Mouse (Mus musculus): ENCODE measurements around the gene Nudcd2.
"Not testable (repeated sequence)": the region's sequence is repeated elsewhere in the genome, so short reads cannot be mapped to it uniquely, and the experiment has no call there.

Gene Nudcd2

DNA sequence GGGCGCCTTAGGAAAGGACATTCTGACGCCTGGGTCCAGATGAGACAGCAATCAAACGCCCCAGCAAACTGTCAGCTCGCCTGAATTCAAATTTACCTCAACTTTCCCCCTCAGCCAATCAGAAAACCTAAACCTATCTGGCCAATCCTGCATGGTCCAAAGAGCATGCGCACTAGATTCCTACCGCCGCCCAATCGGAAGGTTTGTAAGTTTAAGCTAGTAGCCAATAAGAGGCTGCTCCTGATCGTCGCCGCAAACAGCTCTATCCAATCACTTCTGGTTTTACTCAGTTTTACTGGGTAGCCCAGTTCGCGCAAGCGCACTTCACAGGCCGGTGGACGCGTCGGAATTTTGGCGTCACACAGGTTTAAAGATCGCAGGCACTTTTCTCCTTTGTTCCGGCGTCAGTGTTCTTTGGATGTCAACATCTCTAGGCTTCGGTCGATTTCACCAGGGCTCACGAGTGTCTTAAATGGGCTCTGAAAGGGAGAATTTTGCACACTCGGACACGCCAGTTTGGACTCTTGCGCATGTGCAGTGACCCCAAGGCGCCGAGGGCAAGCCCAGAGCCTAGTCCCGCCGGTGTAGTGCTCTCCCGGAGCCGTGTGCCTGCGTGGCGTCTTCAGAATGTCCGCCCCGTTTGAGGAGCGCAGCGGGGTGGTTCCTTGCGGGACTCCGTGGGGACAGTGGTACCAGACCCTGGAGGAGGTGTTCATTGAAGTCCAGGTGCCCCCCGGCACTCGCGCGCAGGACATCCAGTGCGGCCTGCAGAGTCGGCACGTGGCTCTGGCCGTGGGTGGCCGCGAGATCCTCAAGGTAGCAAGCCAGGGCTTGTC, at the start of gene Nudcd2, which contains the start of gene Hmmr:
Gene Nudcd2 (plus strand): TSS at position 329 of the 836 bp plus-strand sequence.
Gene Hmmr (minus strand): TSS at position 84 of the 836 bp plus-strand sequence.
- in situ Hi-C loops (cut with MboI, MseI) = no loop called here

DNA sequence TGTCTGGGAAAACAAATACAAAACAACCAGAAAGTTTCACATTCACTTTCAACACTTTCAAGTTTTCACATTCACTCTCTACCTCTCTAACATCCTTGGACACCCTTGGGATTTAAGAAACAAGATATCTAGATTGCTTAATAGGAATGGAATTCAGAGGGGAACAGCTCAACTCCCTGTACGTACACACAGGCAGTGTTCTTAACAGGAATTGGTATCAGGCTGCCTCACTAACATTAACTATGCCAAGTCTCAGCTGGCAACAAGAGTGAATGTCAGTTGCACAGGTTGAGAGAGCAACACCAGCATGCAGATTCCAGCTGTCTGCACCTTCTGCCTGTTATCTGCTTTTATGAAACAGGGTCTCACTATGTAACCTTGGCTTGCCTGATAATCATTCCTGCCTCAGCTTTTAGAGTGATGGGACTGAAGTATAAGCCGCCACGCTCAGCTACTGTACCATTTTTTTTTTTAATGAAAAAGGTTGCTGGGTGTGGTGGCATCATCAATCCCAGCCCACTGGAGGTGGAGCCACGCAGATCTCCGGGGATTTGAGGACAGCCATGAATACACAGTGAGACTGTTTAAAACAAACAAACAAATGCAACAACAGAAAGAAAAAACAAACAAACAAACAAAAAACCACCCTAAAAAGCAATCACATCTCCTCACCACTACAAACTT, 42.9 kb upstream of the Nudcd2 start:
- in situ Hi-C loops (cut with MboI, MseI) = no loop called here

DNA sequence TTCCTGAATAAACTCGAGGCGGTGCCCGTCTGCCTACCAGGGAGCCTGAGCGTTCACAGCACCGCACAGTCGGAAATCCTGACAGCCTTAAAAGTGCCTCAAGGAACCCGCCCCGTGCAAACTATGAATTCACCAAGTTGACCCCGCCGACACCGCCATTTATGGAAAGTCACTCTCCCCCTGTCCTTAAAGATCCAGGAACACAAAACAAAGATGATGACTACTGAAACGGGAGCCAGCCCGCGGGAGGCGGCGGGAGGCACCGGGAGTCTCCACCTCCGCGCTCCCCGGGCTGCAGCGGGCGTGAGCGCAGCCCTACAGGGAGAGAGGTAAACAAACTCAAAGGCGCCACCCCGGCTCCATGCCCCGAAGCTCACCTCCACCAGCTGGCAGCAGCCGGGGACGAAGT, 41.4 kb upstream of the Nudcd2 start:
- in situ Hi-C loops (cut with MboI, MseI) = no loop called here

DNA sequence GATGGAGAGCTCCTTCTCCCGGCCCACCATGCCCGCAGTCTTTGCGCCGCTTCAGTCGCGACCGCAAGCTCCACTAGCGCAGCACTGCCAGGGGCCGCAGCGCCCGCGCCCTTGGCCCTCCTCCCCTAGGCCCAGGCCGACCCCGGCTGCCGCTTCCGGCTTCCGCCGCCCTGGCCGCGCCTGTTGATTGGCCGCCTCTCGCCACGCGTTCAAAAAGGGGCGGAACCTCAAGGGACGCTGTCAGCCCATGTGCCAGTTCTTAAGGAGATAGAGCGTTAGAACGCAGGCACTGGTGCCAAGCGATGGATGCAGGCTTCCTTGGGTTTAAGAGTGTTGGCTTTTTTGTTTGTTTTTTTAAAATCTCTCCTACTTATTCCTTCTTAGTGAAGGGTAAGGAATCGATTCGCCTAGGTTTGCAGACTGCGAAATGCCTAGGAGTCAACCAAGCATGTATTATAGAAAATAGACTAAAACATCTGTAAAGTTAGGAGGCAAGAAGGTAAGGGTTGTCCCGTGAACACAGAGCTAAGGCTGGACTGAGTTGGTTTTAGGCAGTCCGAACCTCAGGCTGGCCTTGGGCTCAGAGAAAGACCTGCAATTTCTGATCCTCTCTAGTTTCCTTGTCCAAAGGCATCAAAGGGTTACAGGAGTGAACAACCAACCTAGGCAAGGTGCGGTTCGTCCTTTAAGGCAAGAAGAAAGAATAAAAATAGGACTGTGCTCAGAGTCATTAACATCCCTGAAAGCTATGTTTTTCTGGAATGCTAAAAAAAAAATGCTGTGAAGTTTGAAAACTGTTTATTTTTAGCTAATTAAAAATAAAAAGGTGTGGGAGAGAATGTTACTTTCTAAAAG, 40.7 kb upstream of the Nudcd2 start:
- in situ Hi-C loops (cut with MboI, MseI) = no loop called here

DNA sequence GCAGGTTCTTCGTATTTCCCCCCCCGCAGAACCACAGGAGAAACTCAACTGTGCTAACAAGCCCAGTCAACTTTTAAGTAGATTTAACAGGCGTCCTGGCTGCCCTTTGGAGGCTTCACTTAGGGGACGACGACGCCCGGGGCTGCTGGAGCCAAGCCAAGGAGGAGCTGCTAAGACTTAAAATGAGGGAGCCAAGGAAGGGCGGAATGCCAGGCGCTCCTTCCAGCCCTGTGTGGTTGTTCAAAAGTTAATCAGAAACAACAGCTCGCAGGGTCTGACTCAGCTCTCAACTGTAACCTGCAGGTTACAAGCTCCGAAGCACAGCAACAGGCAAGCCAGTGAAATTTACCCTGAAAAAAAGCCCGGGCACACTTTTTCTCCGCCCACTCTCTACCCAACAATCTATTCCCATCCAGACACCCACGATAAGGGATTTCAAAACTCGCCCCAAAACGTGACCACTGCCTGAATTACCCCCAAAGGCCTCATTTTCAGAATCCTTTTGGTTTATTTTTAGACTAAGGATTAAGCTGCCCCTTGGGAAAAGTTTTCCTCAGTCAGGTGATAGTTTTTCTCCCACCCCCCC, 40.0 kb upstream of the Nudcd2 start:
- in situ Hi-C loops (cut with MboI, MseI) = no loop called here

DNA sequence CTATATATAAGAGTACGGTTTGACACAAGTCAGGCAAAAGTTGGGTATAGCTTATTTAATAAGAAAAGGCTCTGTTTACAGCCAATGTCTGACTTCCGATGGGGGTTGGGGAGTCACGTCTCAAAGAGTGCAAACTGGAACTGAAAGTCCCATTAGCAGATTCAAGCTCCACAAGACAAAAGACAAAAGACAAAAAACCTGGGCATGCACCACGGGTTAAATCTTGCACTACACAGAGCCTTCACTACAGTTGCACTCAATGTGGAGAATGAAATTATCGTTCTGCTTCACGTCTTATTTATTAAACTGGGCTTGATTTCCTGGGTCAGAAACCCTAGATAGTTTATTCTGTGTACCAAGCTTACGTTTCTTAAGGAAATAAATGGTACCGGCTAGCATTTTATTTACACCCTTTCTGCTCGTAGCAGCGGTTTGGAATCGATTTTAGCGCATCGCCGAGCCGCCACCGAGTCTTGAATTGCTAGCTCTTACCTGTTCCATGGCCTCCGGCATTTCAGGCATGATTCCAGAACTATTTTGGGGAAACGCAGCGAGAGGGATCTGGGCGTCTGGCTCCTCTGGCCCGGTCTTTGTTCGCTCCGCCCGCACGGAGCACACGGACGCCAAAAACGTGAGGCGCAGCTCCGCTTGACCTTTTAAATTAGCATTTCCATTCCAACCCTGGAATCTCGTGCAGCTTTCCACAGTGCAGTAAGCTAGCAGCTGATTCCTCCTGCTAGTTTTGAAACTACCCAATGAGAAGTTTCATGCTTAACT, 39.0 kb upstream of the Nudcd2 start:
- in situ Hi-C loops (cut with MboI, MseI) = no loop called here

DNA sequence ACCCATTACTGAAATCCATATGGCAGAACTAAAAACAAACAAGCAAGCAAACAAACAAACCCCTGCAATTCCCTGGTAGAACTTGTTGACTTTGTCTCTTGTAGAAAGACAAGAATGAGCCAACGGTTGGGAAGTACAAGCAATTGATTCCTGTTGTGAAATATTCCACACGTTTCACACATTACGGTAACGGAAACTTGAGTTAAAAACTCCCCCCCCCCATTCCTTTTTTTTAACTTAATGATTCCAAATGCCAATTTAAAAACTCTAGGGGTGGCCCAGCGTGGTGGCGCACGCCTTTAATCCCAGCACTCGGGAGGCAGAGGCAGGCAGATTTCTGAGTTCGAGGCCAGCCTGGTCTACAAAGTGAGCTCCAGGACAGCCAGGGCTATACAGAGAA, 38.4 kb upstream of the Nudcd2 start, which contains the start of gene Mat2b:
Gene Mat2b (minus strand): TSS at position 101 of the 400 bp plus-strand sequence.
- in situ Hi-C loops (cut with MboI, MseI) = no loop called here

DNA sequence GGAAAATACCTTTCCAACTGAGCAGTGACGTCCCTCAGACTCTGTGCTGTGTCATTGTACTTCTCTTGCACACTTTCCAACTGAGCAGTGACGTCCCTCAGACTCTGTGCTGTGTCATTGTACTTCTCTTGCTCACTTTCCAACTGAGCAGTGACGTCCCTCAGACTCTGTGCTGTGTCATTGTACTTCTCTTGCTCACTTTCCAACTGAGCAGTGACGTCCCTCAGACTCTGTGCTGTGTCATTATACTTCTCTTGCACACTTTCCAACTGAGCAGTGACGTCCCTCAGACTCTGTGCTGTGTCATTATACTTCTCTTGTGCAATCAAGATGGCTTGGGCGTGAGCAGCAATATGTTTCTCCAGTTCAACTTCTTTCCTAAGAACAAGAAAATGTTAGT, 23.6 kb upstream of the Nudcd2 start:
- in situ Hi-C loops (cut with MboI, MseI) = not testable (repeated sequence)

DNA sequence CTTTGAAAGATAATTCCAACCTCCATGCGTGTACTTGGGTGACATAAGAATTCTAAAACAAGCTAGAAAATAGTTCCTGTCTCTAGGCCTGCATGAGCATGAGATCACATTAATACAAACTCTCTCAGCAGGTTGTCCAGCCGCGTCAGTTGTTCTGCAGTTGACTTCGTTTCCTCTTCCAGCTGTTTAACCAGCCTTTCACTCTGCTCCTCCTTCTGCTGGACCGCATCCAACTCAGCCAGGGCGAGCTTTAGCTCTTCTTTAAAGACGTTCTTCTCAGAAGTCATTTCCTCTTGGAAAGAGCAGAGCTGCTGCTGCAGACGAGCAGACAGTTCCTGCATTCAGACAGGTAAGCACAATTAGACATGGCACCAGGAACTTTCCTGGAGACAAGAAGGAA, 19.6 kb upstream of the Nudcd2 start:
- in situ Hi-C loops (cut with MboI, MseI) = no loop called here

DNA sequence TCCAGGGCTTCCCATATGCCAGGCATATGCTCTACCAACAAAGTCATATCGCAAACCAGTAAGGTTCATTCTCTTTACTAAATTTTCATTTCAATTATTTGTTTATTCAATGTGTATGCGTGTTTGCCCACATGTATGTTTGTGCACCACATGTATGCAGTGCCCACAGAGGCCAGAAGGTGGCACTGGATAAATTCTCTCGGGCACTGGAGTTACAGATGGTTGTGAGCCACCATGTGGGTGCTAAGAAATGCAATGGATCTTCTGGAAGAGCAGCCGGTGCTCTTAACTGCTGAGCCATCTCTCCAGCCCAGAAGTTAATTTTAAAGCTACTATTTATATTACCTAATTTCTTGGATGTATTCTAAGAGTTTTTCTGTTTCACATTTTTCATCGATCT, 17.9 kb upstream of the Nudcd2 start:
- in situ Hi-C loops (cut with MboI, MseI) = no loop called here

DNA sequence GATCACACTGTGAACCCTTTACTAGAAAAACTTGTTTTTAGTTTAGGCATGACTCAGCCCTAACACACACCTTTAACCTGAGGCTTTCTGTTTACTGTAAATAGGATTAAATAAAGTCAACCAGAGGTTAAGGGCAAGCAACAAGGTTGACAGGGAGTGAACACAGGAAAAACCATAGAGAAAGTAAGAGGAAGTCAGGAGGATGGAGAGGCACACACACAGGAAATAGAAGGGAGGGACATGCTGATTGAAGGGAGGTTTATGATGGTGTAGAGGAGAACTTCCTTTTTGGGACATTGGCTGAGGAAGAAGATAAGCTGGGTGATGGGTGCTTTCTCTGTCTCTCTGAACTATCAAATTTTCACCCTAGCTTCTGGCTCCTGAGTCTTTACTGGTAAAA, 15.1 kb upstream of the Nudcd2 start:
- in situ Hi-C loops (cut with MboI, MseI) = no loop called here

DNA sequence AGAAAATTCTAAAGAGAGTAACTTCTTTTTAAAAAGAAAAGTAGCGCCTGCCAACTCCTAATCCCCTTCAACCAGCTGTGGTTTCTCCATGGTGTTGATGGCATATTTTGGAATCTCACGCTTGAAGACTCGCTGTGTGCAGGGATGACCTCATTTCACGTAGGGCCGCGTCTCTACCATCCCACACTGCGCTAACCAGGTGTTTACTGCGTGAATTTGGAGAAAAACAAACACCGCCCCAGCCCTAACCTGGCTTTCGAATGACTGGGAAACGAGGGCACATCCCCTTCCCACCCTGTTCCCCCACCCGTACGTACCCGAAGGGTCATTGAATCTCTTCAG, 499 bp upstream of the Nudcd2 start:
- in situ Hi-C loops (cut with MboI, MseI) = no loop called here

DNA sequence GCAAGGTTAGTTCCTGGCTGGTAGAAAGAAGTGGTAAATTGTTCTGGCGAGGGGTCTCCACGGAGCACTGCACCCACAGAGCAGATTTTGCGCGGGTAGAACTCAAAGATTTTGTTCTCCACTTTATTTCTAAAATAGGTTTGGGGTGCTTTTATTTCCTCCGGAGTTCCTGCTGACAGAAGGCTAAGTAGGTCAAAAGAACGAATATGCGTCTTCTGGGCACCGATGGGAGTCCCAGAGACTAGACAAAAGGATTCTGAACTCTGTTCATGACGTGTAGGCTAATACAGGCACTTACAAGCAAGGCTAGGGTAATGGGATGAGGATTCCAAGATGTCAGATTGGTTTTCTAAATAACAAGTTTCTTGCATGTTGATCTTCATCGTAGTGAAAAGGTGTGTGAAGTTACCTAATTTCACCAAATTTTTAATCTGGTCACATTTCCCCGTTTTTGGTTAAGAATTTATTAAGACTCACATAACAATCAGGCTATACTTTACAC, 835 bp downstream of the Nudcd2 start:
- in situ Hi-C loops (cut with MboI, MseI) = no loop called here

DNA sequence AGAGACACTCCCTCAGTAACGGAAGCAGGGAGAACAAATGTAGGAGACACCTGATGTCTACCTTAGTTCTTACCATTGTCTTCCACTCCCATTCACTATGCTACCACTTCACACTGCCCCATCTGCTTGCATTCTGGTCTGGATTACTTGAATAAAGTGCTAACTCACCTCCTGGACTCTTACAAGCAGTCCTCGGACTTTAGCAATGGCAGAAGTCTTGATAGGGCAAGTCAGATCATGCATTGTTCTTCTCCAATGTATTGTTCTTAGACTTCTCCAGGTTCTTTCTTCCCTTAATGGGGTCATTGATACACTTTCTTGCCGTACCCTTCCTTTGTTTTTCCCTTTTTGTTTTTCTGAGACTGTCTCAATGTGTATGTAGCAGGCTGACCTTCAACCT, 3.9 kb downstream of the Nudcd2 start:
- in situ Hi-C loops (cut with MboI, MseI) = no loop called here

DNA sequence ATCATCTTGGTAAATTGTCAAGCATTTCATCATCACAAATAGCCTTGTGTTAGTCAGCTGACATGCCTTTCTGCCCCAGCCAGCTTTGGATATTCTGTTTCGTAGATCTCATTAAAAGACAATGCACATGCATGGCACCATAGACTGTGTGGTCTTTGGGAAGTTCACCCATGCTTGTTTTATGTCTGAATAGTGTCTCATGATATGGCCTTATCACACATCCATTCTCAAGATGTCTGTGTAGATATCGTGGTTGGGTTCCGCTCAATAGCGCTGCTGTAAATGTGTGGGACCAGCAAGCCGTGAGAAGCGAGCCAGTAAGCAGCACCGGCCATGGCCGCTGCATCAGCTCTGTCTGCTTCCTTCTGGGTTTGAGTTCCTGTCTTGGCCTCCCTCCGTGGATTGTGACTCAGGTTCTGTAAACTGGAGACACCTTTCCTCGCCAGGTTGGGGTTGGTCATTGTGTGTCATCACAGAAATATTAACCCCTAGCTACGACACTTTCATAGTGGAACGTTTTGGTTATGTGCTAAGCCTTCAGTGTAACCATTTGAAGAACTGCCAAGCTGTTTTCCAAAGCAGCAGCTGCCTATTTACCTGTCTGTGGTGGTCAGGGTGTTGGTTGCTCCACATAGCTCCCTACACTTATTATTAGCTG, 8.3 kb downstream of the Nudcd2 start:
- in situ Hi-C loops (cut with MboI, MseI) = no loop called here

DNA sequence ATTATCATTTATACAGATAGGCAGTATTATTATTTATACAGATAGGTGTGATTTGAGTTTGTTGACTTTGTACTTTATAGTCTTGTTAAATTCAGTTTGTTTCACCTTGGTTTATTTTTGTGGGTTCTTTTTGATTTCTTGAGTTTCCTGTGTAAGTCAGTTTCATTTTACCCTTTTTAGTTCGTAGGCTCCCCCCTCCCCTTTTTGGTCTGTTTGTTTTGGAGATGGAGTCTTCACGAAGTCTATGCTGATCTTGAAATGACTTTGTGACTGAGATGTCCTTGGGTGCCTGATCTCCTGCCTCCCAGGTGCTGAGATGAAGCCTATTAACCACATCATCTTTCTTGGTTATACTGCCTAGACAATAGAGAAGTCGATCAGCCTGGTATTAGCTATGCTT, 10.9 kb downstream of the Nudcd2 start:
- in situ Hi-C loops (cut with MboI, MseI) = no loop called here

DNA sequence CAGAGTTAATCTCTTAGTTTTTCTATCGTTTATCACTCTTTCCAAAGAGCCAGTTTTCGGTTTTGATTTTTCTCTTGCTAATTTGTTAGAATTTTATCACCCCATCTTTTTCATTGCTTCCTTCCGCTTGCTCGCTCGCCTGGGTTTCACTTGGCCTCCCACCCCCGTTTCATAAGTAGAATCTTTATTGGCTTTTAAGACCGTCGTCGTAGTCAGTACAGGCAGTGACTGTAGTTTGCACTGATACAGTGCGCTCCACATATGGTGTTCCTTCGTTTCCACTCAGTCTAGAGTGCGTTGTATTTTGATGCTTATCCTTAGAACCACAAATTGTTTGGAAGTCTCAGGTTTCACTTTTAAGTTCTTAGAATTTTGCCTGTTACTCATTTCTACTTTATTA, 12.9 kb downstream of the Nudcd2 start:
- in situ Hi-C loops (cut with MboI, MseI) = loop anchor here (5.0 kb wide), 1 partner anchor 44 kb away; no protein-coding TSS in a partner anchor

DNA sequence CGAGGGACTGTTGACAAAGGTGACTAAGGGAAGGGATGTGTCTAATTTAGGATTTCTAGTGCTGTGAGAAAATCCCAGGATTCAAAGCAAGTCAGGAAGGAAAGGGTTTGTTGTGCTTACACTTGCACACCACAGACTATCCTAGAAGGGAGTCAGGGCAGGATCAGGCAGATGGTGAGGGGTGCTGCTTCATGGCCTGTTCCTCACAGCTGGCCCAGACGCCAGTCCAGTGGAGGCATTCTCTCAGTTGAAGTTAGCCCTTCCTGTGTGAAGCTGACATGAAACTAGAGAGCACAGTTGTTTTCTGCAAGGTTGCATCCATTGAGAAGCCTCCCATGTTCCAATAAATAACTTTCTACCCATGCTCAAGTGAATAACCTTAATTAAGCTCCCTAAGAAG, 14.2 kb downstream of the Nudcd2 start:
- in situ Hi-C loops (cut with MboI, MseI) = loop anchor here (5.0 kb wide), 1 partner anchor 45 kb away; no protein-coding TSS in a partner anchor

DNA sequence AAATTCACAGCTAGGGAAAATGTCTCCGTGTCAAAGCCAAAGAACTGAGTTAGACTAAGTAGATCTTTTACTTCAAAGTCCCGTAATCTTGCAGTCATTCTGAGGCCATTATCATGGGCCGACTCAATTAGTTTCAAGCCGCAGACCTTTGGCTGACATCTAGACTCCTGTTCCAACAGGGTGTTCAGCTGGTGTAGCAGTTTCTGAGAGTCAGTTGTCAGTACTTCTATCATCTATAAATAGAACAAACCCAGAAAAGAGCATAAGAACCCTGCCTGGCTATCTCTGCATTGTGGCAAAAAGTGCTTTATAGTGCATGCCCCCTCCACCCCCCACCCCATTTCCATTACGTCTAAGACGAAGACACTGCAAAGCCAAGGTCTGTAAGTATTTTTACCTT, 20.4 kb downstream of the Nudcd2 start:
- in situ Hi-C loops (cut with MboI, MseI) = no loop called here

DNA sequence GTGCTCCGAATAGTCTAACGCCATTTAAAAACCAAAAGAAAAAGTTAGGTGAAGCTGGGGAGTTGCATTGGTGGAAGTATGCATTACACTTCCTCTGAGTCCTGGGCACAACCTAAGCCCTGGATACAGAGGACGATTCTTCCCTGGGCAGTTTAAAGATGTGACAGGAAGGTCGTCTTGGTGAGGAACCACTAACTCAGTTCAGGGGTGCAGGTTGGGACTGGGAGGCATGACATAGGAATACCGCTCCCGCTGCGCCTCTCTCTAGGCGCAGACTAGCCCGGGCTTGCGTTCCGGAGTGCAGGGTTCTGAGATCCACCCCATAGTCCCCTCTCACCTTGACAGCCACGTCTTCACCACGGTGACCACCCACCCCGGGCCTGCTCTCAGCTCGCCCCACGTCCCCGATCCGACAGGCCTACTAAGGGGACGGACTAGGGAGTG, 21.2 kb downstream of the Nudcd2 start:
- in situ Hi-C loops (cut with MboI, MseI) = no loop called here
